Mouse (Mus musculus): Measurements from ENCODE around the gene Mpp1. TPM values are rescaled to one million over a fixed set of nuclear protein-coding genes. Genes with fewer than 3 reads are reported as not detected.

Mpp1 gene
- polyA plus RNA-seq, 1 experiment from 2014 or later, result 33.2 TPM

- H3K4me1 ChIP-seq (replicated peaks), result no peaks in the 10 kb centered on the region
- peaks cover 4% of the 10 kb centered on the region; the same call in 1 of the 2 replicates for H3K36me3 ChIP-seq
- no peak overlapping the region for H3K4me3 ChIP-seq (replicated peaks)
- no peak overlapping the region for H3K27ac ChIP-seq
- no peak overlapping the region for H3K4me2 ChIP-seq
- no peaks in the 10 kb centered on the region for H3K27me3 ChIP-seq
- no peak for ATAC-seq (ENCODE audit: insufficient number of reproducible peaks, insufficient read depth, low FRiP score, low TSS enrichment, low read depth)
- no peaks in the 10 kb centered on the region for H3K9me3 ChIP-seq
- H3K9ac ChIP-seq (replicated peaks), result no peak overlapping the region
Observed at GRCm38 (mm10) chrX:75128333-75128980, 2.4 kb downstream of the Mpp1 start.

DNA sequence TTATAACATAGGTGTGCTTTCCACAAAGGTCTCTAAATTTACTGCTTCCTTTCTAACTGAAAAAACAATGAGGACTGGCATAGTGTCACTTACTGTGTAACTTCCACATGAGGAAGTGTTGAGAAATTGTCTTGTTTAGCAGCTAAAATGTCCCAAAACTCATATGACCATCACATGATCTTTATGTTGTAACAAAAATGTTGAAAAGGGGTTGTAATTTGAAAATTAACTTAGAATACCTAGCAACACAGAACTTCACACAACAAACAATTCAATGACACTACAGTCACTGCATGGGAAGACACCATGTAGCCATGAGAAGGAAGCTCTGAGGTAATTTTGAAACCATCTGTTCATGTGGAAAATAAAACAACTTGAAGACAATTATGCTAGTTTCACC is 3.9 kb downstream of the Mpp1 start:
- Histone ChIP-seq H3K27me3 (no peaks in the 10 kb centered on the region), H3K9ac (replicated peaks) (no peak overlapping the region), H3K36me3 (peaks cover 9% of the 10 kb centered on the region), H3K27ac (no peak overlapping the region), H3K4me2 (no peak overlapping the region), H3K4me1 (replicated peaks) (no peaks in the 10 kb centered on the region), H3K9me3 (no peaks in the 10 kb centered on the region), H3K4me3 (replicated peaks) (no peak overlapping the region)
- ATAC-seq (ENCODE audit: insufficient number of reproducible peaks, insufficient read depth, low FRiP score, low TSS enrichment, low read depth), result no peak

DNA sequence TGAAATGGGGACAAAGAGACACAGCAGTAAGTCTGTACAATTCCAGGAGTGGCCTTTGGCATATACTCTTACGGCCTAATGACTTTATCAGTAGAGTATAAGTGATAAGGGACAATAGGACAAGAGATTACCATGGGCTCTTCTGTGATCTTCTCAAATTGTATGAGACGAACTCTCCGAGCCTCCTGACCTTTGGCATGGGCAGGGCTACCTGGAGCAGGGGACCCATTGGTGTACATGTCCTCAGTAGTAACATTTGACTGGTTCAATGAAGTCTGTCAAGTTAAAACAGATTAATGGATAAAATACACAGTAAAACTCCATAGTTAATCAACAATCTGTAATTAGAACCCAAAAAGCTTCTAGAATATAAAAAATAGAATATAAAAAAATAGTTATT is 5.2 kb downstream of the Mpp1 start:
- H3K9ac ChIP-seq (replicated peaks), result no peak overlapping the region
- ATAC-seq (ENCODE audit: insufficient number of reproducible peaks, insufficient read depth, low FRiP score, low TSS enrichment, low read depth), result no peak
- H3K36me3 ChIP-seq, result peaks cover 13% of the 10 kb centered on the region
- no peaks in the 10 kb centered on the region for H3K9me3 ChIP-seq
- H3K27me3 ChIP-seq, result no peaks in the 10 kb centered on the region
- 96% methylated on average over 3 of the region's 3 CpGs for WGBS
- H3K4me2 ChIP-seq, result no peak overlapping the region
- no peak overlapping the region for H3K4me3 ChIP-seq (replicated peaks)
- H3K27ac ChIP-seq, result no peak overlapping the region
- no peaks in the 10 kb centered on the region for H3K4me1 ChIP-seq (replicated peaks)

GRCm38 (mm10) chrX:75115550-75115949 is 15.3 kb downstream of the Mpp1 start:
- Histone ChIP-seq H3K4me3 (replicated peaks) (no peak overlapping the region), H3K9ac (replicated peaks) (no peak overlapping the region), H3K27ac (no peak overlapping the region), H3K4me2 (no peak overlapping the region), H3K36me3 (peaks cover 9% of the 10 kb centered on the region), H3K4me1 (replicated peaks) (no peaks in the 10 kb centered on the region), H3K27me3 (no peaks in the 10 kb centered on the region), H3K9me3 (no peaks in the 10 kb centered on the region)
- ATAC-seq (ENCODE audit: insufficient number of reproducible peaks, insufficient read depth, low FRiP score, low TSS enrichment, low read depth), result no peak

DNA sequence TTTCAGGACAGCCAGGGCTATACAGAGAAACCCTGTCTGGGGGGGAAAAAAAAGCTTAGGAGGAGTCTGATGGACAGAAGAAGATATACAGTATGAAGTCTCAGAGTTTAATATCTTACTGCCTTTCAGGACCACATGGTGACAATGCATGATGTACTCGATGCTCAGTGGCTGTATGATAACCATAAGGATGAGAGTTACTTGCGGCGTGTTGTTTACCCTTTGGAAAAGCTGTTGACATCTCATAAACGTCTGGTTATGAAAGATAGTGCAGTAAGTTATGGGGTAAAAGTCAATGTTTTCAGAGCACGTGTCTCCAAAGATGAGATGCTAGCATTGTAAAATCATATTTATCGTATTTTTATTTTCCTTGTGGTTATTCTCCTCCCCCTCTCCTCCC is 28.5 kb downstream of the Mpp1 start:
- H3K27me3 ChIP-seq, result no peaks in the 10 kb centered on the region
- peaks cover 63% of the 10 kb centered on the region for H3K36me3 ChIP-seq
- ATAC-seq (ENCODE audit: insufficient number of reproducible peaks, insufficient read depth, low FRiP score, low TSS enrichment, low read depth), result no peak
- WGBS, result 87% methylated on average over 6 of the region's 6 CpGs
- no peaks in the 10 kb centered on the region for H3K9me3 ChIP-seq
- no peak overlapping the region for H3K4me3 ChIP-seq (replicated peaks)
- H3K9ac ChIP-seq (replicated peaks), result no peak overlapping the region
- no peaks in the 10 kb centered on the region for H3K4me1 ChIP-seq (replicated peaks)
- H3K4me2 ChIP-seq, result no peak overlapping the region
- no peak overlapping the region for H3K27ac ChIP-seq

DNA sequence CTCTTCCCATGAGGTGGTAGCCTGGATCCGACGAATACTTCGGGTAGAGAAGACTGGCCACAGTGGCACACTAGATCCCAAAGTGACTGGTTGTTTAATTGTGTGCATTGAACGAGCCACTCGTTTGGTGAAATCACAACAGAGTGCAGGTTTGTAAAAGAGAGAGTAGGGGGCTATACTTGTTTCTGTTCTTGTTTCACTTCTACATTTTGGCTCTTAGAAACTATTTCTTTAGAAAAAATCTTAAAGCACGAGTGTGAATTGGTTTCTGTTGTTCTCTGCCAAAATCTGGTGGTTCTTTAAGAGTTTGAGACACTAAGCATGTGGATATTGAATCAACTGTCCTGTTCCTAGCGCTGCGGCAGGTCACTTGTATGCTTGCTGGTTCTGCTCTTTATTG is 32.0 kb downstream of the Mpp1 start:
- WGBS, result 92% methylated on average over 8 of the region's 8 CpGs

GRCm38 (mm10) chrX:75096163-75096770 is 34.5 kb downstream of the Mpp1 start:
- Histone ChIP-seq H3K9me3 (no peaks in the 10 kb centered on the region), H3K9ac (replicated peaks) (peak overlapping the region; percentile 65), H3K36me3 (peaks cover 21% of the 10 kb centered on the region), H3K27me3 (no peaks in the 10 kb centered on the region), H3K4me1 (replicated peaks) (no peaks in the 10 kb centered on the region), H3K4me3 (replicated peaks) (peak overlapping the region; percentile 53), H3K4me2 (peak overlapping the region; percentile 53), H3K27ac (peak overlapping the region; percentile 79)
- ATAC-seq (ENCODE audit: insufficient number of reproducible peaks, insufficient read depth, low FRiP score, low TSS enrichment, low read depth), result no peak
- 21% methylated on average over 23 of the region's 23 CpGs for WGBS

More for the DNA sequence above, 32.0 kb downstream of the Mpp1 start:
- no peak overlapping the region for H3K4me2 ChIP-seq
- peaks cover 35% of the 10 kb centered on the region for H3K36me3 ChIP-seq
- no peak overlapping the region for H3K9ac ChIP-seq (replicated peaks)
- H3K4me3 ChIP-seq (replicated peaks), result no peak overlapping the region
- ATAC-seq (ENCODE audit: insufficient number of reproducible peaks, insufficient read depth, low FRiP score, low TSS enrichment, low read depth), result no peak
- H3K9me3 ChIP-seq, result no peaks in the 10 kb centered on the region
- no peaks in the 10 kb centered on the region for H3K4me1 ChIP-seq (replicated peaks)
- H3K27ac ChIP-seq, result no peak overlapping the region
- no peaks in the 10 kb centered on the region for H3K27me3 ChIP-seq

GRCm38 (mm10) chrX:75095369-75096162 is 35.2 kb downstream of the Mpp1 start, which contains the start of gene Dkc1:
Gene Dkc1 (plus strand): TSS chrX:75095854.
- peak within 1 kb of the TSS; percentile 79 for H3K27ac ChIP-seq
- WGBS, result 21% methylated on average over 29 of the region's 29 CpGs

DNA sequence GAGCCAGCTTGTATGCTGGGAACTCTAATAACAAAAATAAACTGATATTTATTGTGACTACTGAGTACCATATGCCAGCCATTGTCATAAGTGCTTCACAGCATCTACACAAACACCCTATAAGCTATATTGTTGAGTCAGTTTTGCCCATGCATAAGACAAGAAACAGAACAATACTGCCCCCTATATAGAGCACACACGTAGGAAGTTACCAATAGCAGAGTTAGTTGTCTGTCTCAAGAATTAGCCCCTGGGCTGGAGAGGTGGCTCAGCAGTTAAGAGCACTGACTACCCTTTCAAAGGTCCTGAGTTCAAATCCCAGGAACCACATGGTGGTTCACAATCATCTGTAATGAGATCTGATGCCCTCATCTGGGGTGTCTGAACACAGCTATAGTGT is 45.2 kb downstream of the Mpp1 start:
- no peak overlapping the region for H3K9ac ChIP-seq (replicated peaks)
- ATAC-seq (ENCODE audit: insufficient number of reproducible peaks, insufficient read depth, low FRiP score, low TSS enrichment, low read depth), result no peak
- H3K4me2 ChIP-seq, result no peak overlapping the region
- H3K4me3 ChIP-seq (replicated peaks), result no peak overlapping the region
- 35% methylated on average over 1 of the region's 1 CpGs for WGBS
- H3K27ac ChIP-seq, result no peak overlapping the region
- H3K36me3 ChIP-seq, result no peaks in the 10 kb centered on the region
- H3K9me3 ChIP-seq, result no peaks in the 10 kb centered on the region
- H3K4me1 ChIP-seq (replicated peaks), result no peaks in the 10 kb centered on the region
- no peaks in the 10 kb centered on the region for H3K27me3 ChIP-seq

More at GRCm38 (mm10) chrX:75095369-75096162, 35.2 kb downstream of the Mpp1 start, which contains the start of gene Dkc1:
- H3K27me3 ChIP-seq, result no peaks in the 10 kb centered on the region
- peaks cover 14% of the 10 kb centered on the region for H3K36me3 ChIP-seq
- no peaks in the 10 kb centered on the region for H3K9me3 ChIP-seq
- peak within 1 kb of the TSS; percentile 53 for H3K4me3 ChIP-seq (replicated peaks)
- peak within 1 kb of the TSS; percentile 53 for H3K4me2 ChIP-seq
- peak within 1 kb of the TSS; percentile 65 for H3K9ac ChIP-seq (replicated peaks)
- peak; percentile 99 for ATAC-seq (ENCODE audit: insufficient number of reproducible peaks, insufficient read depth, low FRiP score, low TSS enrichment, low read depth)
- no peaks in the 10 kb centered on the region for H3K4me1 ChIP-seq (replicated peaks)

- peak within 1 kb of the TSS; percentile 31 for H3K9ac ChIP-seq (replicated peaks)
- WGBS, result 8% methylated on average over 7 of the region's 17 CpGs
- H3K9me3 ChIP-seq, result no peaks in the 10 kb centered on the region
- peak within 1 kb of the TSS; percentile 61 for H3K4me2 ChIP-seq
- no peaks in the 10 kb centered on the region for H3K27me3 ChIP-seq
- peak; percentile 83 for ATAC-seq (ENCODE audit: insufficient number of reproducible peaks, insufficient read depth, low FRiP score, low TSS enrichment, low read depth)
- no peak within 1 kb of the TSS for H3K27ac ChIP-seq
- peak within 1 kb of the TSS; percentile 48 for H3K4me3 ChIP-seq (replicated peaks)
- H3K36me3 ChIP-seq, result no peaks in the 10 kb centered on the region
- no peaks in the 10 kb centered on the region for H3K4me1 ChIP-seq (replicated peaks)
Observed at GRCm38 (mm10) chrX:75084774-75085508, 45.9 kb downstream of the Mpp1 start, which contains the start of gene Gab3. Gene Gab3 (minus strand): TSS chrX:75085458.

Data from limb, embryonic 12.5 days (tissue).